Mouse (Mus musculus): ENCODE results near the gene Ttc32. TPM values are rescaled to one million over a fixed set of nuclear protein-coding genes. Genes with fewer than 3 reads are reported as not detected.
"Not testable (repeated sequence)": the region's sequence is repeated elsewhere in the genome, so short reads cannot be mapped to it uniquely, and the experiment has no call there.

Gene Ttc32
- polyA plus RNA-seq, 1 experiment from 2014 or later: 22.6 TPM

DNA sequence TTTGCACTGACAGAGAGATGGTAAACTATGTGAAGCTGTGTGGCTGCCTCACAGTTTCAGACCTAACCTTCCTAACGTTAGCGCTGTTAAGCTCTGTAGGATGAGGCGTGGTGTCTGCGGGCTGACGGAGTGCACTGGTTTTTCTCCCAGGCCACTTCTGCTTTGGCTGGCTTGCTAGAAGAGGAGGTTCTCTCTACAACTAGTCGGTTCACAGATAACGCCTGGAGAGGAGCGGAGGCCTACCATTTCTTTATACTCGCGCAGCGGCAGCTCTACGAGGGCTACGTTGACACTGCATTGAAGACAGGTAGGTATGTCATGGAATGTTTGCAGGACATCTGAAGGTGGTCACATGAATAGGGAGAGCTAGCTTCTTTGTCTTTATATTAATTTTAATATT is 5.1 kb upstream of the Ttc32 start:
- Histone ChIP-seq H3K4me1 (peaks cover 4% of the 10 kb centered on the region; the same call in 1 of the 2 replicates), H3K9ac (no peak overlapping the region), H3K9me3 (replicated peaks) (no peaks in the 10 kb centered on the region), H3K27ac (no peak overlapping the region), H3K4me3 (replicated peaks) (no peak overlapping the region), H3K36me3 (peaks cover 10% of the 10 kb centered on the region; the same call in 1 of the 2 replicates), H3K27me3 (no peaks in the 10 kb centered on the region), H3K4me2 (no peak overlapping the region)
- ATAC-seq (replicated peaks; ENCODE audit: low FRiP score): no peak
- WGBS: 89% methylated on average over 13 of the region's 13 CpGs

DNA sequence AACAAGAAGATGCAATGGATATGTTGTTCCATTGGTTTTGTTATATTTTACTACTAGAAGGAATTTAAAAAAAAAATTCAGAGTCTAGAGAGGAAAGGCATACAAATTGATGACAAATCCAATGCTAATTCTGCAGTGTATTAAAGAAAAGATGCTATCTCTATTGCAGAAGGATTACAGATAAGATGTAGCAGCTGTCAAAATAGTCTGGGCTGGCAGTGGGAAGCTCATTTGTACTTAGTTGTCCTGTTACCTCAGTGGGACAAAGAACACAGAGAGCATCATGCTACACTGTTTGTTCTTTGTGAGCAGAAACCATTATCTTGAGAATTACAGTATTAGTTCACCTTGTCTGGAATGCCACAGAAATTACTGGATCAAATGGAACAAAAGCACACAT is 3.0 kb upstream of the Ttc32 start:
- Histone ChIP-seq H3K4me2 (no peak overlapping the region), H3K27ac (no peak overlapping the region), H3K4me1 (peaks cover 7% of the 10 kb centered on the region), H3K27me3 (no peaks in the 10 kb centered on the region), H3K9ac (no peak overlapping the region), H3K9me3 (replicated peaks) (no peaks in the 10 kb centered on the region), H3K4me3 (replicated peaks) (no peak overlapping the region), H3K36me3 (peaks cover 10% of the 10 kb centered on the region; the same call in 1 of the 2 replicates)
- no peak for ATAC-seq (replicated peaks; ENCODE audit: low FRiP score)

DNA sequence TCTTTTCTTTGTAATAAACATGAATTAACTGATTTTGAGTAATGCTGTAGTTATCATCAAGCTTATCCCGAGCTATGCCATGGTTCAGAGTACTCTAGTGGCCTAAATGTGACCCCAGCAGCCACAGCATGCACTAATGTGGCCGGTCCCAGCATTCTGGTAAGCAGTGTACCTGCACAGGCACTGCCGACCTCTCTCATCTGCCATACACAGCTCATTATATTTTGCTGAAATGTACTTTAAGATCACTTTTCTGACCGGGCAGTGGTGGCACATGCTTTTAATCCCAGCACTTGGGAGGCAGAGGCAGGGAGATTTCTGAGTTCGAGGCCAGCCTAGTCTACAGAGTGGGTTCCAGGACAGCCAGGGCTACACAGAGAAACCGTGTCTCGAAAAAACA is 981 bp upstream of the Ttc32 start:
- 94% methylated on average over 7 of the region's 7 CpGs for WGBS
- not testable (repeated sequence) for H3K4me3 ChIP-seq (replicated peaks); H3K9me3 ChIP-seq (replicated peaks); H3K4me2 ChIP-seq; ATAC-seq (replicated peaks; ENCODE audit: low FRiP score); H3K27ac ChIP-seq; H3K9ac ChIP-seq; H3K4me1 ChIP-seq; H3K27me3 ChIP-seq
- peaks cover 10% of the 10 kb centered on the region; the same call in 1 of the 2 replicates for H3K36me3 ChIP-seq

DNA sequence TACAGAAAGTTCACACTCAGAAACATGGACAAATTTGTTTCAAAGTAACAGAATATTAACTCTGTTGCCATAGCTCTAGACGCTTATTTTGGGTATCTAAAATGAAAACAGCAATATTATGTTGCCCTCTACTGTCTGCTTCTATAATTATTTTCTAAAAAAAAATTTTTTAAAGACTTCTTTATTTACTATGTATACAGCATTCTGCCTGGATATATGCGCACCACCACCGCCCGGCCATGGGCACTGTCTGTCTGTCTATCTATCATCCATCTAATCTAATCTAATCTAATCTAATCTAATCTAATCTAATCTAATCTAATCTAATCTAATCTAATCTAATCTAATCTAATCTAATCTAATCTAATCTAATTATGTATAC is 300 bp upstream of the Ttc32 start:
- Histone ChIP-seq H3K27ac (peak overlapping the region; percentile 100), H3K9ac (0 out of 2 replicates have a peak overlapping the region, but pooled peaks have one; percentile 84)

GRCm38 (mm10) chr12:9031166-9031565 is 1.4 kb downstream of the Ttc32 start:
- peak overlapping the region; percentile 70 for H3K4me2 ChIP-seq
- ATAC-seq (replicated peaks; ENCODE audit: low FRiP score): no peak
- peaks cover 7% of the 10 kb centered on the region for H3K4me1 ChIP-seq
- H3K27ac ChIP-seq: 0 out of 2 replicates have a peak overlapping the region, but pooled peaks have one; percentile 100
- H3K36me3 ChIP-seq: peaks cover 10% of the 10 kb centered on the region; the same call in 1 of the 2 replicates
- no peaks in the 10 kb centered on the region for H3K9me3 ChIP-seq (replicated peaks)
- 45% methylated on average over 8 of the region's 8 CpGs for WGBS
- H3K9ac ChIP-seq: peak overlapping the region; percentile 84; the same call in 1 of the 2 replicates
- H3K4me3 ChIP-seq (replicated peaks): peak overlapping the region; percentile 66
- H3K27me3 ChIP-seq: no peaks in the 10 kb centered on the region

More for the DNA sequence above, 300 bp upstream of the Ttc32 start:
- peaks cover 10% of the 10 kb centered on the region; the same call in 1 of the 2 replicates for H3K36me3 ChIP-seq
- peak overlapping the region; percentile 66 for H3K4me3 ChIP-seq (replicated peaks)
- H3K9me3 ChIP-seq (replicated peaks): no peaks in the 10 kb centered on the region
- H3K4me2 ChIP-seq: peak overlapping the region; percentile 70
- H3K4me1 ChIP-seq: peaks cover 7% of the 10 kb centered on the region
- no peaks in the 10 kb centered on the region for H3K27me3 ChIP-seq
- 52% methylated on average over 4 of the region's 4 CpGs for whole genome bisulfite sequencing
- ATAC-seq (replicated peaks; ENCODE audit: low FRiP score): peak; percentile 43

- H3K9ac ChIP-seq: no peak overlapping the region
- H3K9me3 ChIP-seq (replicated peaks): no peaks in the 10 kb centered on the region
- ATAC-seq (replicated peaks; ENCODE audit: low FRiP score): no peak
- H3K27ac ChIP-seq: no peak overlapping the region
- peaks cover 8% of the 10 kb centered on the region; the same call in 1 of the 2 replicates for H3K36me3 ChIP-seq
- no peak overlapping the region for H3K4me3 ChIP-seq (replicated peaks)
- no peaks in the 10 kb centered on the region for H3K27me3 ChIP-seq
- no peak overlapping the region for H3K4me2 ChIP-seq
- peaks cover 7% of the 10 kb centered on the region for H3K4me1 ChIP-seq
These were observed 3.3 kb downstream of the Ttc32 start for GRCm38 (mm10) chr12:9033140-9033539.

- Histone ChIP-seq H3K9ac (no peak overlapping the region), H3K27me3 (no peaks in the 10 kb centered on the region), H3K36me3 (0 out of 2 replicates have a peak, but pooled peaks cover 4% of the 10 kb centered on the region), H3K4me1 (peaks cover under 1% of the 10 kb centered on the region; the same call in 1 of the 2 replicates), H3K9me3 (replicated peaks) (no peaks in the 10 kb centered on the region), H3K27ac (no peak overlapping the region), H3K4me2 (no peak overlapping the region), H3K4me3 (replicated peaks) (no peak overlapping the region)
- no peak for ATAC-seq (replicated peaks; ENCODE audit: low FRiP score)
- 80% methylated on average over 9 of the region's 9 CpGs for WGBS
These were observed 6.6 kb downstream of the Ttc32 start for GRCm38 (mm10) chr12:9036409-9036808.

GRCm38 (mm10) chr12:9040177-9040576 is 10.4 kb downstream of the Ttc32 start:
- Histone ChIP-seq H3K4me2 (no peak overlapping the region), H3K4me1 (no peaks in the 10 kb centered on the region), H3K4me3 (replicated peaks) (no peak overlapping the region), H3K27me3 (no peaks in the 10 kb centered on the region), H3K9ac (no peak overlapping the region), H3K27ac (no peak overlapping the region), H3K36me3 (0 out of 2 replicates have a peak, but pooled peaks cover 9% of the 10 kb centered on the region), H3K9me3 (replicated peaks) (no peaks in the 10 kb centered on the region)
- 88% methylated on average over 5 of the region's 5 CpGs for WGBS
- ATAC-seq (replicated peaks; ENCODE audit: low FRiP score): no peak

- H3K27ac ChIP-seq: no peak overlapping the region
- 0 out of 2 replicates have a peak, but pooled peaks cover 9% of the 10 kb centered on the region for H3K36me3 ChIP-seq
- no peaks in the 10 kb centered on the region for H3K27me3 ChIP-seq
- no peaks in the 10 kb centered on the region for H3K4me1 ChIP-seq
- H3K4me2 ChIP-seq: no peak overlapping the region
- no peak overlapping the region for H3K9ac ChIP-seq
- no peak overlapping the region for H3K4me3 ChIP-seq (replicated peaks)
- no peak for ATAC-seq (replicated peaks; ENCODE audit: low FRiP score)
- 67% methylated on average over 7 of the region's 7 CpGs for WGBS
- H3K9me3 ChIP-seq (replicated peaks): no peaks in the 10 kb centered on the region
These were observed 10.9 kb downstream of the Ttc32 start for GRCm38 (mm10) chr12:9040686-9041085.

DNA sequence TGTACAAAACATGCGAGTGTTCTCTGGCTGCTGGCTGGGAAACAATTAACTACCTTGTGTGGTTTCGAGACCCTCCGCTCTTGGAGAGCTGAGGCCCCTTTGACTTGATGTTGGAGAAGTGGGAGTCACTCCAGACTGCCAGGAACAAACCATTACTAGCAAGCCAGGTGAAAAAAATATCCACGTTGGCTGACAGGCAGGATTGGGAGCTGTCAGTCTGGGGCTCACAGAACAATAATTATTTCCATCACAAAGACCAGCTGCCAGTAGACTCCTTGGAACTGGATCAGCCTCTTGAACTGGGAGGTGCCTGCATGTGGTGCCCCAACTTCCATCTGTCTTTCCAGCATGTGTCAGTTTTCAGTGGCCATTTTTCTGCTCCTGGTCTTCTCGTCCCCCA is 12.5 kb downstream of the Ttc32 start:
- H3K9ac ChIP-seq: no peak overlapping the region
- H3K27me3 ChIP-seq: no peaks in the 10 kb centered on the region
- no peak overlapping the region for H3K4me3 ChIP-seq (replicated peaks)
- H3K4me2 ChIP-seq: no peak overlapping the region
- H3K27ac ChIP-seq: no peak overlapping the region
- 81% methylated on average over 5 of the region's 5 CpGs for WGBS
- ATAC-seq (replicated peaks; ENCODE audit: low FRiP score): no peak
- H3K36me3 ChIP-seq: 0 out of 2 replicates have a peak, but pooled peaks cover 5% of the 10 kb centered on the region
- H3K9me3 ChIP-seq (replicated peaks): no peaks in the 10 kb centered on the region
- no peaks in the 10 kb centered on the region for H3K4me1 ChIP-seq

- Histone ChIP-seq H3K9me3 (replicated peaks) (no peaks in the 10 kb centered on the region), H3K9ac (no peak overlapping the region), H3K4me2 (no peak overlapping the region), H3K27ac (no peak overlapping the region), H3K4me1 (no peaks in the 10 kb centered on the region), H3K36me3 (0 out of 2 replicates have a peak, but pooled peaks cover 5% of the 10 kb centered on the region), H3K4me3 (replicated peaks) (no peak overlapping the region), H3K27me3 (no peaks in the 10 kb centered on the region)
- no peak for ATAC-seq (replicated peaks; ENCODE audit: low FRiP score)
- WGBS: 90% methylated on average over 3 of the region's 3 CpGs
These were observed 13.0 kb downstream of the Ttc32 start for GRCm38 (mm10) chr12:9042759-9043158.

GRCm38 (mm10) chr12:9044666-9045065 is 14.9 kb downstream of the Ttc32 start:
- Histone ChIP-seq H3K27ac (no peak overlapping the region), H3K9me3 (replicated peaks) (no peaks in the 10 kb centered on the region), H3K9ac (no peak overlapping the region), H3K4me1 (no peaks in the 10 kb centered on the region), H3K4me2 (no peak overlapping the region), H3K36me3 (0 out of 2 replicates have a peak, but pooled peaks cover 5% of the 10 kb centered on the region), H3K27me3 (no peaks in the 10 kb centered on the region), H3K4me3 (replicated peaks) (no peak overlapping the region)
- ATAC-seq (replicated peaks; ENCODE audit: low FRiP score): no peak
- WGBS: 95% methylated on average over 7 of the region's 7 CpGs

GRCm38 (mm10) chr12:9046674-9047073 is 16.9 kb downstream of the Ttc32 start:
- Histone ChIP-seq H3K4me1 (peaks cover 4% of the 10 kb centered on the region; the same call in 1 of the 2 replicates), H3K4me2 (no peak overlapping the region), H3K27me3 (no peaks in the 10 kb centered on the region), H3K36me3 (0 out of 2 replicates have a peak, but pooled peaks cover 5% of the 10 kb centered on the region), H3K9ac (no peak overlapping the region), H3K4me3 (replicated peaks) (no peak overlapping the region), H3K9me3 (replicated peaks) (no peaks in the 10 kb centered on the region), H3K27ac (no peak overlapping the region)
- 82% methylated on average over 4 of the region's 4 CpGs for WGBS
- no peak for ATAC-seq (replicated peaks; ENCODE audit: low FRiP score)

Data from kidney, embryonic 15.5 days (tissue).